Mouse (Mus musculus): ENCODE measurements around the gene Ptges. TPM values are rescaled to one million over a fixed set of nuclear protein-coding genes. Genes with fewer than 3 reads are reported as not detected.

Ptges gene
- polyA plus RNA-seq, 1 experiment = 37.2 TPM

- Histone ChIP-seq H3K27ac (ENCODE audit: insufficient read depth, low read length) (peak overlapping the region; percentile 20), H3K4me3 (ENCODE audit: insufficient read depth, low read length) (peak overlapping the region; percentile 74), H3K4me1 (ENCODE audit: control insufficient read depth, insufficient read depth, low read length) (peaks cover 9% of the 10 kb centered on the region; the same call in 1 of the 2 replicates)
- no peak for TF ChIP-seq CTCF (IDR thresholded peaks at IDR 0.05; ENCODE audit: borderline replicate concordance, insufficient read depth, low read length)
- peak; percentile 75 for TF ChIP-seq POLR2A (IDR thresholded peaks at IDR 0.05; ENCODE audit: low read depth, low read length)
Observed at GRCm38 (mm10) chr2:30845152-30846070, 84.3 kb downstream of the Ptges start.

- no peak overlapping the region for H3K27ac ChIP-seq (ENCODE audit: insufficient read depth, low read length)
- no peak overlapping the region for H3K4me3 ChIP-seq (ENCODE audit: insufficient read depth, low read length)
- no peak for TF ChIP-seq POLR2A (IDR thresholded peaks at IDR 0.05; ENCODE audit: low read depth, low read length)
- no peak for TF ChIP-seq CTCF (IDR thresholded peaks at IDR 0.05; ENCODE audit: borderline replicate concordance, insufficient read depth, low read length)
- H3K4me1 ChIP-seq (ENCODE audit: control insufficient read depth, insufficient read depth, low read length) = peaks cover 5% of the 10 kb centered on the region; the same call in 1 of the 2 replicates
Observed at GRCm38 (mm10) chr2:30842615-30843014, 87.0 kb downstream of the Ptges start.

Other genes starting within 250 kb of the Ptges start
- gene 1700001O22Rik, start 126.2 kb downstream of the Ptges start, polyA plus RNA-seq (2011; ENCODE audit: insufficient read length, low read depth, missing spikeins) = not detected in 2 replicates
- gene Ntmt1, start 122.0 kb downstream of the Ptges start, polyA plus RNA-seq (2011; ENCODE audit: insufficient read length, low read depth, missing spikeins) = 25.6 and 30.3 TPM in 2 replicates
- 20.2 and 26.0 TPM in 2 replicates for gene Asb6, start 99.5 kb downstream of the Ptges start, polyA plus RNA-seq (2011; ENCODE audit: insufficient read length, low read depth, missing spikeins)
- 130 and 154 TPM in 2 replicates for gene Prrx2, start 94.9 kb downstream of the Ptges start, polyA plus RNA-seq (2011; ENCODE audit: insufficient read length, low read depth, missing spikeins)
- gene Tor1b, start 23.1 kb upstream of the Ptges start, polyA plus RNA-seq (2011; ENCODE audit: insufficient read length, low read depth, missing spikeins) = 43.9 and 47.1 TPM in 2 replicates
- 31.5 and 38.9 TPM in 2 replicates for gene Tor1a, start 38.1 kb upstream of the Ptges start, polyA plus RNA-seq (2011; ENCODE audit: insufficient read length, low read depth, missing spikeins)
- 31.6 and 33.6 TPM in 2 replicates for gene BC005624, start 52.3 kb upstream of the Ptges start, polyA plus RNA-seq (2011; ENCODE audit: insufficient read length, low read depth, missing spikeins)
- 9.9 and 10.4 TPM in 2 replicates for gene Usp20, start 52.4 kb upstream of the Ptges start, polyA plus RNA-seq (2011; ENCODE audit: insufficient read length, low read depth, missing spikeins)
- gene Fnbp1, start 212.1 kb upstream of the Ptges start, polyA plus RNA-seq (2011; ENCODE audit: insufficient read length, low read depth, missing spikeins) = 69.8 and 75.6 TPM in 2 replicates
- 81.1 and 92.5 TPM in 2 replicates for gene Gpr107, start 222.5 kb upstream of the Ptges start, polyA plus RNA-seq (2011; ENCODE audit: insufficient read length, low read depth, missing spikeins)